Mouse (Mus musculus) lung, postnatal 0 days (tissue): ENCODE measurements around the gene Gmpr2.

Source experiments
- CTCF ChIP-seq: IDR thresholded peaks from 2 replicates; pipeline ENCODE4 v1.5.1; 2016; ENCODE audit warnings: antibody characterized with exemption, mild to moderate bottlenecking
- EP300 ChIP-seq: IDR thresholded peaks from 2 replicates; pipeline ENCODE4 v1.6.1; 2016; ENCODE audit warnings: antibody characterized with exemption, mild to moderate bottlenecking, control low read depth

DNA sequence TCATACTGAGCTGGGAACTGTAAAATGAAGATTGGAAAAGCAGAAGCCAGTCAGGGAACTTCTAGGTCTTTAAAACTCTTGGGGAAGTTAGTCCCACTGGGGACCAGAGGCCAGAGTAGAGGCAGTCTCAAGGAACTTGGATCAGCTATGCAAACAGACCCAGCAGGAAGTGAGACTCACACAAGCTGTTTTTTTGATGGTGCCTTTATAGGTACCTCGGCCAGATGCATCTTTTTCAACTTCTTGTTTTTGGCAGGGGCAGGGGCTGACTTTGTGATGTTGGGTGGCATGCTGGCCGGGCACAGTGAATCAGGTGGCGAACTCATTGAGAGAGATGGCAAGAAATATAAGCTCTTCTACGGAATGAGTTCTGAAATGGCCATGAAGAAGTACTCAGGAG is 5.9 kb downstream of the Gmpr2 start:
- TF ChIP-seq CTCF: no peak
- no peak for TF ChIP-seq EP300
